Mouse (Mus musculus) intestine, postnatal 0 days (tissue): ENCODE data around the gene Dapk3. TPM values are rescaled to one million over a fixed set of nuclear protein-coding genes. Genes with fewer than 3 reads are reported as not detected.
A peak's percentile ranks its signal among the peaks of the same experiment; 100 is the strongest.

ENCODE experiments used
- ATAC-seq: fragments of 200-750 bp; cut with Nextera tagmentation; 2 replicates; pipeline ENCODE4 v1.8.0; 2017; ENCODE audit warnings: mild to moderate bottlenecking, moderate TSS enrichment, moderate library complexity
- H3K27ac ChIP-seq: fragments of 300-500 bp; sonication (generic); 2 replicates; pipeline ENCODE4 v1.5.1; 2014; ENCODE audit warnings: mild to moderate bottlenecking, low read depth, low read length, moderate library complexity
- H3K27me3 ChIP-seq: fragments of 300-500 bp; sonication (generic); replicated peaks from 2 replicates; pipeline ENCODE4 v1.6.1; 2014; ENCODE audit warnings: low read length, mixed read lengths; ENCODE audit not compliant: control insufficient read depth, insufficient read depth
- H3K36me3 ChIP-seq: fragments of 300-500 bp; sonication (generic); 2 replicates; pipeline ENCODE4 v1.6.1; 2014; ENCODE audit warnings: mild to moderate bottlenecking, moderate library complexity; ENCODE audit not compliant: control insufficient read depth, insufficient read depth
- H3K4me1 ChIP-seq: fragments of 300-500 bp; sonication (generic); replicated peaks from 2 replicates; pipeline ENCODE4 v1.6.1; 2014; ENCODE audit warnings: antibody characterized with exemption, low read length, mixed read lengths; ENCODE audit not compliant: control insufficient read depth, insufficient read depth
- H3K4me2 ChIP-seq: fragments of 300-500 bp; sonication (generic); replicated peaks from 2 replicates; pipeline ENCODE4 v1.6.1; 2014; ENCODE audit warnings: low read depth, mild to moderate bottlenecking, moderate library complexity
- H3K4me3 ChIP-seq: fragments of 300-500 bp; sonication (generic); 2 replicates; pipeline ENCODE4 v1.5.1; 2014; ENCODE audit warnings: low read depth, low read length
- H3K9ac ChIP-seq: fragments of 300-500 bp; sonication (generic); 2 replicates; pipeline ENCODE4 v1.6.1; 2014; ENCODE audit warnings: mild to moderate bottlenecking, low read depth, low read length
- H3K9me3 ChIP-seq: fragments of 300-500 bp; sonication (generic); 2 replicates; pipeline ENCODE4 v1.6.1; 2016; ENCODE audit warnings: mixed run types; ENCODE audit not compliant: control insufficient read depth
- CTCF ChIP-seq: sonication (generic); IDR thresholded peaks from 2 replicates; pipeline ENCODE4 v1.5.1; 2016; ENCODE audit warnings: low read depth, mild to moderate bottlenecking, control low read depth, antibody characterized with exemption, moderate library complexity
- WGBS: fragments of 180-500 bp; shearing (Covaris S2); extraction: QIAGEN DNeasy Blood & Tissue Kit; methylation state at CpG from one replicate; pipeline ENCODE4 v1.1.7; 2014; 5-methylcytosine and 5-hydroxymethylcytosine counted together
- polyA plus RNA-seq: library from polyadenylated mRNA; unstranded; fragments of >200 nt; fragmentation: Nextera tagmentation; extraction: Ambion mirVana; gene quantifications from 2 replicates; pipeline ENCODE4 v1.2.1, GENCODE M21; 2015

Dapk3 gene
- polyA plus RNA-seq, 1 experiment from 2014 or later, result 53.4 TPM

- Histone ChIP-seq H3K9ac (no peak within 1 kb of the TSS), H3K4me3 (no peak within 1 kb of the TSS), H3K27me3 (no peaks in the 10 kb centered on the region), H3K36me3 (no peaks in the 10 kb centered on the region), H3K4me2 (no peak within 1 kb of the TSS), H3K9me3 (no peaks in the 10 kb centered on the region), H3K27ac (no peak within 1 kb of the TSS), H3K4me1 (0 out of 2 replicates have a peak, but pooled peaks cover 2% of the 10 kb centered on the region)
- no peak for TF ChIP-seq CTCF
- 62% methylated on average over 13 of the region's 13 CpGs for WGBS
- no peak for ATAC-seq
Observed at GRCm38 (mm10) chr10:81201807-81202758, 19.3 kb downstream of the Dapk3 start, which contains the start of gene Nmrk2. Gene Nmrk2 (minus strand): TSS chr10:81202051.

GRCm38 (mm10) chr10:81202978-81203720 is 20.3 kb downstream of the Dapk3 start:
- WGBS, result 52% methylated on average over 8 of the region's 8 CpGs
- H3K9me3 ChIP-seq, result no peaks in the 10 kb centered on the region
- 0 out of 2 replicates have a peak, but pooled peaks cover 2% of the 10 kb centered on the region for H3K4me1 ChIP-seq
- H3K36me3 ChIP-seq, result no peaks in the 10 kb centered on the region
- TF ChIP-seq CTCF, result no peak
- H3K27ac ChIP-seq, result peak overlapping the region; percentile 37
- H3K27me3 ChIP-seq, result no peaks in the 10 kb centered on the region
- H3K9ac ChIP-seq, result no peak overlapping the region
- peak; percentile 89 for ATAC-seq
- H3K4me3 ChIP-seq, result no peak overlapping the region
- no peak overlapping the region for H3K4me2 ChIP-seq

GRCm38 (mm10) chr10:81204137-81204536 is 21.3 kb downstream of the Dapk3 start:
- ATAC-seq, result no peak
- 61% methylated on average over 4 of the region's 4 CpGs for WGBS
- no peak for TF ChIP-seq CTCF
- no peak overlapping the region for H3K4me3 ChIP-seq
- no peak overlapping the region for H3K9ac ChIP-seq
- H3K36me3 ChIP-seq, result no peaks in the 10 kb centered on the region
- H3K4me2 ChIP-seq, result no peak overlapping the region
- H3K27ac ChIP-seq, result peak overlapping the region; percentile 37; the same call in 1 of the 2 replicates
- no peaks in the 10 kb centered on the region for H3K9me3 ChIP-seq
- H3K27me3 ChIP-seq, result no peaks in the 10 kb centered on the region
- 0 out of 2 replicates have a peak, but pooled peaks cover 2% of the 10 kb centered on the region for H3K4me1 ChIP-seq

GRCm38 (mm10) chr10:81210154-81210553 is 27.3 kb downstream of the Dapk3 start:
- Histone ChIP-seq H3K4me3 (no peak overlapping the region), H3K4me2 (no peak overlapping the region), H3K27me3 (no peaks in the 10 kb centered on the region), H3K27ac (no peak overlapping the region), H3K9ac (no peak overlapping the region), H3K4me1 (no peaks in the 10 kb centered on the region), H3K9me3 (no peaks in the 10 kb centered on the region), H3K36me3 (no peaks in the 10 kb centered on the region)
- WGBS, result 97% methylated on average over 5 of the region's 5 CpGs
- ATAC-seq, result no peak
- peak; percentile 45; the same call in 1 of the 2 replicates for TF ChIP-seq CTCF

- no peaks in the 10 kb centered on the region for H3K9me3 ChIP-seq
- no peaks in the 10 kb centered on the region for H3K36me3 ChIP-seq
- no peak overlapping the region for H3K4me2 ChIP-seq
- H3K27ac ChIP-seq, result no peak overlapping the region
- H3K4me1 ChIP-seq, result no peaks in the 10 kb centered on the region
- no peak for TF ChIP-seq CTCF
- H3K27me3 ChIP-seq, result no peaks in the 10 kb centered on the region
- 88% methylated on average over 6 of the region's 6 CpGs for WGBS
- no peak for ATAC-seq
- H3K4me3 ChIP-seq, result no peak overlapping the region
- H3K9ac ChIP-seq, result no peak overlapping the region
Observed at GRCm38 (mm10) chr10:81216260-81216659, 33.5 kb downstream of the Dapk3 start.

- Histone ChIP-seq H3K4me3 (no peak overlapping the region), H3K4me2 (no peak overlapping the region), H3K9ac (no peak overlapping the region), H3K9me3 (no peaks in the 10 kb centered on the region), H3K4me1 (peaks cover 2% of the 10 kb centered on the region; the same call in 1 of the 2 replicates), H3K27me3 (no peaks in the 10 kb centered on the region), H3K27ac (no peak overlapping the region), H3K36me3 (no peaks in the 10 kb centered on the region)
- WGBS, result 85% methylated on average over 6 of the region's 6 CpGs
- no peak for TF ChIP-seq CTCF
- no peak for ATAC-seq
Observed at GRCm38 (mm10) chr10:81216810-81217209, 34.0 kb downstream of the Dapk3 start.
